Mouse (Mus musculus) erythroid progenitor cell, adult 5-6 weeks (primary cell): ENCODE data around the gene Emb. TPM values are rescaled to one million over a fixed set of nuclear protein-coding genes. Genes with fewer than 3 reads are reported as not detected.

Source experiments
- ATAC-seq: replicated peaks from 2 replicates; pipeline ENCODE4 v1.8.0; 2016; ENCODE audit warnings: moderate number of reproducible peaks, mild to moderate bottlenecking, moderate TSS enrichment, inconsistent platforms; ENCODE audit not compliant: poor library complexity, low FRiP score, severe bottlenecking
- total RNA-seq, 2 experiments: library from RNA; stranded (forward) in 1 of 2; stranded (reverse) in 1 of 2; fragments of 150-400 nt in 1 of 2; fragments of 186-747, 209-891 nt in 1 of 2; gene quantifications; 2 replicates each; pipeline versions ENCODE4 v1.2.3 to v1.2.4; 2015 to 2017; ENCODE audit warnings: low replicate concordance in 2 of 2

Gene Emb
- total RNA-seq, 2 experiments from 2014 or later: 32.5 to 45.3 TPM

- ATAC-seq: no peak
Measured at GRCm38 (mm10) chr13:117218092-117218491, 9.8 kb downstream of the Emb start.

GRCm38 (mm10) chr13:117219871-117220500, 11.7 kb downstream of the Emb start:
- no peak for ATAC-seq

- no peak for ATAC-seq
Measured at GRCm38 (mm10) chr13:117220501-117221321, 12.4 kb downstream of the Emb start, which contains the start of gene Gm17509. Gene Gm17509, minus strand, starts transcription at chr13:117221075.

DNA sequence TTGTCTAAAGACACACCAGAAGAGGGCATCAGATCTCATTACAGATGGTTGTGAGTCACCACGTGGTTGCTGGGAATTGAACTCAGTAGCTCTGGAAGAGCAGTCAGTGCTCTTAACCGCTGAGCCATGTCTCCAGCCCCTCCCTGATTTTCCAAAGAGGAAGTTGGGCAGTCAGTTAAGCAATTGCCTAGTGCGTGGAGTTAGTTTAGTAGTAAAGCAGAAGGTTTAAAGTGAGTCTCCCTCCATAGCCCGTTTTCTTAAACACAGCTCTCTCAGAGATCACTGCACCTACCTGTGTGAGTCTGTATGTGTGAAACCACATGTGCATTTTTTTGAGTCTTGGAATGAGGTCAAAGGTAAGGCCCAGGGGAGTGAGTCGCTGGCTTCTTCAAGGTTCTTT, 14.8 kb downstream of the Emb start:
- ATAC-seq: no peak

- ATAC-seq: no peak
Measured at GRCm38 (mm10) chr13:117224901-117225300, 16.6 kb downstream of the Emb start.

GRCm38 (mm10) chr13:117225561-117225960, 17.2 kb downstream of the Emb start:
- ATAC-seq: no peak

GRCm38 (mm10) chr13:117230371-117231110, 22.2 kb downstream of the Emb start:
- ATAC-seq: no peak

- no peak for ATAC-seq
Measured at GRCm38 (mm10) chr13:117233808-117234207, 25.5 kb downstream of the Emb start.

DNA sequence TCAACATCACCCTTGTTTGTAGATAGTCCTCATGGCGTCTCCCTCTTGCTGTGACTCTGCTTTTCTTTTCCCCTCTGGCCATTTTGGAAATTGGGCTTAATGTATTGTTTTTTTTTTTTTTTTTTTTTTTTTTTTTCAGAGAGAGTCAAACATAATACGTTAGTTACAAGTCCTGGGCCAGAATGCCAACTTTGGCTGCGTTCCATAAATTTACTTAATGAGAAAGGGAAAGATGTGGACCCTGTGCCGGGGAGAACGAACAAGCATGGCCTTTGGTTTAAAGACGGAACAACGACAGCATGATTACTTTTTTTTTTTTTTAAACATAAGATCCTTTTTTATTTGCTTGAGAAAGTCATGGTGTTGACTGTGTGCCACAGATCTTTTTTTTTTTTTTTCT, 26.1 kb downstream of the Emb start:
- no peak for ATAC-seq

DNA sequence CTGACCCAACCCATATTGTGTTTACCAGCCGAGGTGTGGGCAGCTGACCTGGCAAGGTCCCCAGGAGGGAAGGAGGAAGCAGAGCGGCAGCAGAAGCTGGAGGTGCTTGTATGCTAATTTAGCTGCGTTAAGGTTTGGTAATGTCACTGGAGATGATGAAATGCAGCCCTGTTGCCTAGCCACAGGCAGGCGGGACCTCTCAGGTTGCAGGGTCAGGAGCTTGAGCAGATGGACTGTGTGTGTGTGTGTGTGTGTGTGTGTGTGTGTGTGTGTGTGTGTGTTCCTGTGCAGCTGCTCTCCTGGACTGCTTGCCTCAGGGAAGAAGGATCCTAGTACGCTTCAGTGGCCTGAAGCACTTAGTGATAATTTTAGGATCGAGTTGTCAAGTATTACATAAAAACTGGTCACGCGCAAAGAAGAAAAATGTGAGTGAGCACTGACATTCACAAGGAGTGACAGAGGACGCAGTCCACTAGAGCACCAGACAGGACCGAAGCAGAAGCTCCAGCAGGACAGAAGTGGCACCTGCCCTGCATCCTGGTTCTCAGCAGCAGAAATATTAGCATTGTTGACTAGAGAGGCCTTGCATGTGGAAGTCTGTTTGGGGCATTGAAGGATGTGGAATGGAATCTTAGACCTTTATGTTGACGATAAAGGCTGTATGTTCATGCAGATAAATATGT, 27.3 kb downstream of the Emb start:
- ATAC-seq: no peak

DNA sequence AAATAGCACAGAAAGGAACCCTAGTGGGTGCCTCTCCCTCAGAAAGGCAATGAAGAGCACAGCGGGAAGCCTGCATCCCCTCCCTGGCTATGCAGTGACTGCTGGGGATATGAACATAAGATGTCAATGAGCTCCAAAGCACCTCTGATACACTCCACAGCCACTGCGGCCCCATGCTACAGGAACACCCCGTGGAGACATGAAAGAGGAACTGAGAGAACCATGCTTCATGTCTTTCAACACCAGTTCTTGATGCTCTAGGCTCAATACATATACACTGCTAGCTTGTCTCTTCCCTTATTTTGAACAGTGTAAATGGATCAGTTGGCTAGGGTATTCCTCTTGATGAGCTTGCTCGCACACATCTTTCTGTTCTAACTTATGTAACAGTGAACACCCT, 28.8 kb downstream of the Emb start:
- ATAC-seq: no peak

- no peak for ATAC-seq
Measured at GRCm38 (mm10) chr13:117242063-117242462, 33.7 kb downstream of the Emb start.

- no peak for ATAC-seq
Measured at GRCm38 (mm10) chr13:117242621-117243020, 34.3 kb downstream of the Emb start.

GRCm38 (mm10) chr13:117260704-117261103, 52.4 kb downstream of the Emb start:
- no peak for ATAC-seq

- ATAC-seq: no peak
Measured at GRCm38 (mm10) chr13:117266156-117266555, 57.8 kb downstream of the Emb start.

DNA sequence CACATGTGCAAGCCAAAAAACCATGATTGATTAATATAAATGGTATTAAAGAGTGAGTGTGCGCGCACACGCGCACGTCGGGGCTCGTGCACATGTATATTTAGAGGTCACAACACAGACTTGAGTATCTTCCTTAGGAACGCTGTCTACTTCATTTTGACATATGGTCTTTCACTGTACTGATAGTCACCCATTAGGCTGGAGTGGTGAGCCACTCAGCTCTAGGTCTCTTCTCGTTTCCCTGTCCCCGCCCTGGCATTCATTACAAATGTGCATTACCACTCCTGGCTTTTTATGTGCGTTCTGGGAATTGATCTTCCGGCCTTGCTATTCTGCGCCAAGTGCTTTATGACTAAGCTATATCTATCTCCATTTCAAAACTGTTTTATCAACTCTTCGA, 59.6 kb downstream of the Emb start:
- no peak for ATAC-seq

- ATAC-seq: no peak
Measured at GRCm38 (mm10) chr13:117284036-117284435, 75.7 kb downstream of the Emb start.

GRCm38 (mm10) chr13:117286939-117287338, 78.6 kb downstream of the Emb start:
- ATAC-seq: no peak

- ATAC-seq: 0 out of 2 replicates have a peak, but pooled peaks have one; percentile 19
Measured at GRCm38 (mm10) chr13:117287400-117287799, 79.1 kb downstream of the Emb start.
